Mouse (Mus musculus) heart, postnatal 0 days (tissue): ENCODE data around the gene Map4k3. TPM values are rescaled to one million over a fixed set of nuclear protein-coding genes. Genes with fewer than 3 reads are reported as not detected.

Experiments
- ATAC-seq: fragments of 200-750 bp; cut with Nextera tagmentation; 2 replicates; pipeline ENCODE4 v1.8.0; 2017; ENCODE audit warnings: low read depth, moderate number of reproducible peaks, moderate library complexity; ENCODE audit not compliant: insufficient read depth
- DNase-seq: peaks from one replicate; pipeline ENCODE4 v3.0.0-alpha.2; 2016; ENCODE audit warnings: low spot score
- H3K27ac ChIP-seq: fragments of 300-500 bp; sonication (generic); 2 replicates; pipeline ENCODE4 v1.5.1; 2014; ENCODE audit warnings: low read depth, mild to moderate bottlenecking
- H3K27me3 ChIP-seq: fragments of 300-500 bp; sonication (generic); 2 replicates; pipeline ENCODE4 v1.6.1; 2014; ENCODE audit warnings: low read length, mixed read lengths; ENCODE audit not compliant: control insufficient read depth, insufficient read depth
- H3K36me3 ChIP-seq: fragments of 300-500 bp; sonication (generic); replicated peaks from 2 replicates; pipeline ENCODE4 v1.6.1; 2014; ENCODE audit warnings: low read length, mixed read lengths; ENCODE audit not compliant: control insufficient read depth, insufficient read depth
- H3K4me1 ChIP-seq: fragments of 300-500 bp; sonication (generic); 2 replicates; pipeline ENCODE4 v1.6.1; 2014; ENCODE audit warnings: antibody characterized with exemption; ENCODE audit not compliant: control insufficient read depth, insufficient read depth
- H3K4me2 ChIP-seq: fragments of 300-500 bp; sonication (generic); 2 replicates; pipeline ENCODE4 v1.6.1; 2014; ENCODE audit warnings: low read depth, mild to moderate bottlenecking, low read length, moderate library complexity
- H3K4me3 ChIP-seq: fragments of 300-500 bp; sonication (generic); 2 replicates; pipeline ENCODE4 v1.5.1; 2014; ENCODE audit warnings: low read depth, low read length
- H3K9ac ChIP-seq: fragments of 300-500 bp; sonication (generic); replicated peaks from 2 replicates; pipeline ENCODE4 v1.6.1; 2014; ENCODE audit warnings: low read depth, low read length, mixed read lengths
- H3K9me3 ChIP-seq: fragments of 300-500 bp; sonication (generic); replicated peaks from 2 replicates; pipeline ENCODE4 v1.6.1; 2016; ENCODE audit warnings: low read length; ENCODE audit not compliant: control insufficient read depth
- CTCF ChIP-seq: IDR thresholded peaks from 2 replicates; pipeline ENCODE4 v1.5.1; 2016; ENCODE audit warnings: antibody characterized with exemption, control low read depth, low read depth
- EP300 ChIP-seq: IDR thresholded peaks from 2 replicates; pipeline ENCODE4 v1.6.1; 2016; ENCODE audit warnings: antibody characterized with exemption, low read depth
- WGBS: fragments of 180-500 bp; shearing (Covaris S2); extraction: QIAGEN DNeasy Blood & Tissue Kit; methylation state at CpG from one replicate; pipeline ENCODE4 v1.1.7; 2014; 5-methylcytosine and 5-hydroxymethylcytosine counted together
- polyA plus RNA-seq: library from polyadenylated mRNA; unstranded; fragments of >200 nt; fragmentation: Nextera tagmentation; extraction: Ambion mirVana; gene quantifications from 2 replicates; pipeline ENCODE4 v1.2.1, GENCODE M21; 2015
- total RNA-seq: library from RNA; depleted of rRNA; stranded (reverse); fragments of >200 nt; gene quantifications from 2 replicates; pipeline ENCODE4 v1.2.3, GENCODE M21; 2014; ENCODE audit warnings: low replicate concordance

The Map4k3 gene
- total and polyA plus RNA-seq, 2 experiments from 2014 or later: 16.7 to 38.0 TPM

GRCm38 (mm10) chr17:80676859-80677535, 51.3 kb downstream of the Map4k3 start:
- no peak overlapping the region for H3K4me3 ChIP-seq

GRCm38 (mm10) chr17:80676211-80676610, 52.1 kb downstream of the Map4k3 start:
- ATAC-seq (no peak), DNase-seq (no peak)
- H3K27me3 ChIP-seq: no peaks in the 10 kb centered on the region
- no peak overlapping the region for H3K9ac ChIP-seq
- H3K27ac ChIP-seq: no peak overlapping the region
- WGBS: 69% methylated on average over 2 of the region's 2 CpGs
- H3K4me3 ChIP-seq: no peak overlapping the region
- no peak overlapping the region for H3K4me2 ChIP-seq
- peaks cover 13% of the 10 kb centered on the region for H3K36me3 ChIP-seq
- H3K4me1 ChIP-seq: peaks cover 3% of the 10 kb centered on the region; the same call in 1 of the 2 replicates
- TF ChIP-seq CTCF: no peak
- no peaks in the 10 kb centered on the region for H3K9me3 ChIP-seq

More at GRCm38 (mm10) chr17:80676859-80677535, 51.3 kb downstream of the Map4k3 start:
- H3K27ac ChIP-seq: no peak overlapping the region
- peaks cover 3% of the 10 kb centered on the region; the same call in 1 of the 2 replicates for H3K4me1 ChIP-seq
- no peak overlapping the region for H3K9ac ChIP-seq
- peaks cover 13% of the 10 kb centered on the region for H3K36me3 ChIP-seq
- DNase-seq: no peak
- no peak for TF ChIP-seq EP300
- no peak for TF ChIP-seq CTCF
- WGBS: 89% methylated on average over 11 of the region's 11 CpGs
- H3K4me2 ChIP-seq: no peak overlapping the region
- no peaks in the 10 kb centered on the region for H3K9me3 ChIP-seq
- no peaks in the 10 kb centered on the region for H3K27me3 ChIP-seq
- no peak for ATAC-seq

DNA sequence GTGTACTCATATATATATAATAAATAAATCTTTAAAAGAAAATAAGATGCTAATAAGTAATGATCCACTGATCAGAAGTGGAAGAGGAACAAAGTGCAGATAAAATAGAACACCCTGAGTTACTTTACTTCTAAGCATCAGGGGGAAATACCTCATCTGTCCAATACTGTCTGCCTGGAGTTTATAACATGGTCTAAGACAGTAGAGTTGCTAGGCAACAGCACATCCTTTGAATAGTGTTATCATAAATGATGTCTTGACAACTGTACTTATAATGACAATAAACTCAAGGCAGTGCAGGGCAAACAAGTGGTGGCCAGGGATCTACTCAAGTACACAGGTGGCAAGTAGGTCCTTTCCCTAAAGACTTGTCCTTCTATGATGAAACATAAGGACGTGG, 57.9 kb downstream of the Map4k3 start:
- TF ChIP-seq CTCF (no peak), EP300 (no peak)
- no peaks in the 10 kb centered on the region for H3K27me3 ChIP-seq
- H3K9me3 ChIP-seq: no peaks in the 10 kb centered on the region
- H3K27ac ChIP-seq: no peak overlapping the region
- H3K4me3 ChIP-seq: no peak overlapping the region
- ATAC-seq (no peak), DNase-seq (no peak)
- H3K4me2 ChIP-seq: no peak overlapping the region
- 89% methylated on average over 1 of the region's 1 CpGs for WGBS
- no peaks in the 10 kb centered on the region for H3K36me3 ChIP-seq
- H3K9ac ChIP-seq: no peak overlapping the region
- 0 out of 2 replicates have a peak, but pooled peaks cover 3% of the 10 kb centered on the region for H3K4me1 ChIP-seq

GRCm38 (mm10) chr17:80663623-80664022, 64.7 kb downstream of the Map4k3 start:
- TF ChIP-seq EP300 (no peak), CTCF (no peak)
- Histone ChIP-seq H3K9ac (no peak overlapping the region), H3K27ac (no peak overlapping the region), H3K4me3 (no peak overlapping the region), H3K4me1 (no peaks in the 10 kb centered on the region), H3K9me3 (no peaks in the 10 kb centered on the region), H3K27me3 (no peaks in the 10 kb centered on the region), H3K36me3 (peaks cover 14% of the 10 kb centered on the region), H3K4me2 (no peak overlapping the region)
- WGBS: 83% methylated on average over 4 of the region's 4 CpGs
- no peak for DNase-seq
- no peak for ATAC-seq

GRCm38 (mm10) chr17:80662836-80663620, 65.3 kb downstream of the Map4k3 start:
- ATAC-seq (no peak), DNase-seq (no peak)
- Histone ChIP-seq H3K4me1 (no peaks in the 10 kb centered on the region), H3K27ac (no peak overlapping the region), H3K4me2 (no peak overlapping the region), H3K9ac (no peak overlapping the region), H3K9me3 (no peaks in the 10 kb centered on the region), H3K4me3 (no peak overlapping the region), H3K36me3 (peaks cover 14% of the 10 kb centered on the region), H3K27me3 (no peaks in the 10 kb centered on the region)
- TF ChIP-seq CTCF: no peak
- no peak for TF ChIP-seq EP300
- WGBS: 71% methylated on average over 7 of the region's 7 CpGs
